Mouse (Mus musculus): Measurements from ENCODE around the gene Sdf4.
A peak's percentile ranks its signal among the peaks of the same experiment; 100 is the strongest.

The Sdf4 gene

GRCm38 (mm10) chr4:156004109-156004508 lies 11.4 kb downstream of the Sdf4 start:
- no peak for DNase-seq (ENCODE audit: low read depth, low spot score)

- DNase-seq (ENCODE audit: low read depth, low spot score), result no peak
These were observed 15.7 kb downstream of the Sdf4 start for GRCm38 (mm10) chr4:156008369-156008768.

DNA sequence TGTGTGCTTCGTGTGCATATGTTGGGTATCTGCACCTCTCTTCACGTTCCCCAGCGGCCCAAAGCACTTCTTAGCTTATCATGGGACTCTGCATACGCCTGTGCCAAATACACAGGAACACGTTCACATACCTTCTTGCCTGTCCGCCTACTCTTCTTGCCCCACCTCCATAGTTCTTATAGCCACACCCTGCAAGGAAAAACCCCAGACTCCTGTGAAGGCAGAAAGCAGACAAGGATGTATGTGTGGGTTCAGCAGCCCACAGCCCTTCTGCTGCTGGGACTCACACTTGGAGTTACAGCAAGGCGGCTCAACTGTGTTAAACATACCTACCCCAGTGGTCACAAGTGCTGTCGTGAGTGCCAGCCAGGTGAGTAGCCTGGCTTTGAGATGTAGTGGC lies 21.0 kb downstream of the Sdf4 start, which contains the start of gene Tnfrsf4:
Gene Tnfrsf4 (plus strand): TSS at position 207 of the 400 bp plus-strand sequence.
- no peak for DNase-seq (ENCODE audit: low read depth, low spot score)

DNA sequence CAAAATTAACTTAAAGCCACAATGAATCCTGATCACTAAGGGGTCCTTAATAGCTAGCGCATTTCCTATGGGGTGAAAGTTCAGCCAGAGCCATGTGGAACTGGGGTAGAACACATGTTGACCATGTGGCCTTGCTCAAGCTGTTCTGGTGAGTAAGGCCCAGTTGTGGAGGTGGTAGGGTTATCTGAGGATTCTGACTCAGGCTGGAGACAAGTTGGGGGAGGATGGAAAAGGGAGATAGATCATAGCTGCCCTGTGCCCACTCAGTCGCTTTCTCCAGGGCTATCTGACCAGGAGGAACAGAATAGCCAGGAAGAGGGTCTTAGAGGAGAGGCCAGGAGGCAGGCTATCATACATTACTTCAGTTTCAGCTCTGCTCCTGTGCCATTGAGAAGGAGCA lies 21.8 kb downstream of the Sdf4 start:
- no peak for DNase-seq (ENCODE audit: low read depth, low spot score)

DNA sequence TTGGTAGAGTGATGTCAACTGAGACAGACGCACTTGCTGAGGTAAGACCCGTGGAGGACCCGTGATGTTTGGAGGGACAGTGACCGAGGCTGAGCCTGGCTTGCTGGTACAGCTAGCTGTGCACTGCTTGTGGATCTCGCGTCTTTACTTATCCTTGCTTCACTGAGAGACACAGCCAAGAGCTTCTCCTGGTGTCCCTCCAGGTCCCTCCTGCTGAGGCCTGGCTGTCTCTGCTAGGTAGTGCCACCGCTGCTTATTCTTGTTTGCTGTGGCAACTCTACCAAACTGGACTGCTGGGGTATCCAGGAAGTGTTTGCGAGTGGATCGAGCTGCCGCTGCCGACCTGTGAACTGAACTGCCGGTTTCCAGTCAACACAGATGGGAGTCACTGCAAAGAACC lies 27.1 kb downstream of the Sdf4 start:
- no peak for DNase-seq (ENCODE audit: low read depth, low spot score)

DNA sequence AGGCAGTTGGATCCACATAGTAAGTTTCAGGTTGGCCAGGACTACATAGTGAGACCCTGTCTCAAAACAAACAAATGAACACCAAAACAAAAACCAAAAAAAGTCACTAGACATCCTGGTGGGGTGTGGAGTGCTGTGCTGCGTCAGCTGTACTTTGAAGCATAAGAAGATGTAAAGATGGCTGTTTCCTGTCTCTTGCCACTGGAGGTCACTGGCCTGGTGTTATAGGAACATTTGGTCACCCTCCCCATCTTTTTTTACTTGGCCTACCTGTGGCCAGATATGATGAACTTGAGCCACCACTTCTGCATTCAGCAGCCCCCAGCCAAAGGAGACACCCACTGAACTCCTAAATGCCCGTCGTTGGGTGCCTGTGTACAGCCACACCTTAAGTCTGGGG lies 28.7 kb downstream of the Sdf4 start:
- DNase-seq (ENCODE audit: low read depth, low spot score), result no peak

DNA sequence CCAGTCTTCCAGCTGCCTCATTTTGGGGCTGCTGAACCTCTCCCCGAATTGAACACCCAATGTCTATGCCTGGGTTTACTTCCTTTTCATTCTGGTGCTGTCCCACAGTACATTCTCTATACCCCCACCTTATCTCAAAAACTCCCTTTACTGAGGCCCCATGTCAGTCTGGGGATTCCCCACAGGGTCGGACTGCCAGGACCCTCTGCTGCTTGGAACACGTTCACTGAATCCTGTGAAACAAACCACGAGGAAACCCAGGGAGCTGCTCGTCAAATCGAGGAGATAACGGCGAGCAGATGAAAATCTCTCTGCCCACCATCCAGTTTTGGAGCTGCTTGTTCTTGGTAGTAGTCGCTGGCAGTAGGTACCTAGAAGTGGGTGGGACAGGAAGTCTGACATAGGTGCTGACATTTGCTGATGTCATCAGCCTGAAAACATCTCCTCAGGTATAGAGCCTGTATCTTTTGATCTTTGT lies 29.3 kb downstream of the Sdf4 start:
- no peak for DNase-seq (ENCODE audit: low read depth, low spot score)

DNA sequence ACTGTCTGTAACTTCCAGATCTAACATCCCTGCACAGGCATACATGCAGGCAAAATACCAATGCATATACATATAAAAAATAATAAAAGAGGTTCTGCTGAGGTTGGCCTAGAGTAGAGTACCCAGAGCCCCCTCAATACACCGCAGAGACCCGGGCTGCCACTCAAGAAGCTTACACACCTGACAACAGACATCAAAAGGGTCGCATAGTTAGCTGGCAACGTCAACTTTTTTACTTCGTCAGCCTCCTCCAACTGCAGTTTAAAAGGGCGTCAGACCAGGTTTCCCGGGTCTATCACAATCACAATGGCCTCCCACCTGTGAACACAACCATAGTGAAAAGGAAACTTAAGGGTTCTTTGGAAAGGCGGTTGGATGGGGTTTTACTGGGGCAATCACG lies 30.8 kb downstream of the Sdf4 start:
- no peak for DNase-seq (ENCODE audit: low read depth, low spot score)

DNA sequence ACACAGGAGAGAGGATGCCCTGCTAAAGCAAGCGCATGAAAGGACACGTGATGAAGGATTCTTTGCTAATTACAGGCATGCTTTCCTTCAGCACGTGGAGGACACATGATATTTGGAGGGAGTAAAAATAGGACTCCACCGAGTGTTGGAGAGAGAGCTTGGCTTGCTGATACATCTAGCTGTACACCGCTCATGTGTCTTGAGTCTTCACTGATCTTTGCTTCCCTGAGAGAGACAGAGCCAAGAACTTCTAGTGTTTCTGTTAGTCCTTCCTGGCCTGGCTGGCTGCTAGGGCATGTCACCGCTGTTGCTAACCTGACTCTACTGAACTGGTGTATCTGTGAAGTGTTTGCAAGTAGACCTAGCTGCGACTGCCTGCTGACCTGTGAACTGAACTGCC lies 31.5 kb downstream of the Sdf4 start:
- DNase-seq (ENCODE audit: low read depth, low spot score), result no peak

GRCm38 (mm10) chr4:156026013-156026412 lies 33.3 kb downstream of the Sdf4 start, which contains the start of gene Tnfrsf18:
Tnfrsf18 (plus strand) TSS chr4:156026164.
- no peak for DNase-seq (ENCODE audit: low read depth, low spot score)

DNA sequence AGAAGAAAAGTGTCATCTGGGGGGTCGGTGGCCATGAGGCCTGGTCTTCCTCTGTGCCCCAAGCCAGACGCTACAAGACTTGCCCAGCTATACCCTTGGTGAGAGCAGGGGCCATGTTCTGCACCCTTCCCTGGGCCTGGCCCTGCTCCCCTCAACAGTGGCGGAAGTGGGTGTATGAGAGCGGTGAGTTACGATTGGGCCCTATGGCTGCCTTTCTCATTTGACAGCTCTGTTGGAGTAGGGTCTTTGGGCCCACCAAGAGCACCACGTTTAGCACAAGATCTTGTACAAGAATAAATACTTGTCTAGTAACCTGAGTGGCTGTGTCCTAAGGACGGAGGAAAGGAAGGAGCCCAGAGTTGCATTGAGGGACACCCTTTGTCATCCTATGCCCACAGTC lies 35.9 kb downstream of the Sdf4 start:
- no peak for DNase-seq (ENCODE audit: low read depth, low spot score)

GRCm38 (mm10) chr4:156030651-156031118 lies 38.0 kb downstream of the Sdf4 start:
- peak; percentile 22 for DNase-seq (ENCODE audit: low read depth, low spot score)

GRCm38 (mm10) chr4:156031255-156031592 lies 38.6 kb downstream of the Sdf4 start:
- no peak for DNase-seq (ENCODE audit: low read depth, low spot score)

- DNase-seq (ENCODE audit: low read depth, low spot score), result peak; percentile 95
These were observed 39.1 kb downstream of the Sdf4 start for GRCm38 (mm10) chr4:156031593-156032391.

DNA sequence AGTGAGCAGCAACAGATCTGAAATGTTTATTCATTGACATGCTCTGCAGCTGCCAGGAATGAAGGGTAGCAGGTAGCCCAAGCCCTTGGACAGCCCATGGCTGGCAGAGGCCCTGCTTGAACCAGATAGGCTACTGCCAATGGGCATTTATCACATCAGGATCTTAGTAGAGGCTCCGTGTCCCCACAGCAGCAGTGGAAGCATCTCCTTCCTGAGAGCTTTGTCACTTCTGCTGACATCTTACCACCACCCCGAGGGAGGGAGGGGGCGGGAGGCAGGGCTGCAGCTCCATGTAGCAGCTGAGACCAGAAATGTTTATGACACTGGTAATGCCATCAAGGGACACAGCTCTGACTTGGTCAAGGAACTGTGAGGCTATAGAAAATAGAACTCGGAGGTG lies 40.2 kb downstream of the Sdf4 start:
- no peak for DNase-seq (ENCODE audit: low read depth, low spot score)

GRCm38 (mm10) chr4:156033476-156034119 lies 40.9 kb downstream of the Sdf4 start:
- peak; percentile 84 for DNase-seq (ENCODE audit: low read depth, low spot score)

DNA sequence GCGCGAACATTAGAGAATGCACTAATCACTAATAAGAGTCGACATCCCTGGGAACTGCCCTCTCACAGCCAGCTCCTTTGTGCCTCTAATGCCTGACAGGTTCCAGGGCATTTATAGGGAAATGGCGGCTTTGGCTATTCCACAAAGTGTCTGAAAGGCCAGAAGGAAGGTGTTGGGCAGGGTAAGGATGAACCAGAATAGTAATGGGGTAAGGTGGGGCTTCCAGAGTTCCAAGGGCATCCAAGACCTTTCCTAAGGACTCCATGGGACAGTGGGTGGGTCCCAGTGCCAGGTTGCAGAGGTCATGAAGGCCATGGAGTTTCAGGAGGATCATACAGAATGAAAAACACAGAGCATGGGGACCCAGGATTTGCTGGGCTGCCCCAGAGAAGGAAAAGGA lies 41.6 kb downstream of the Sdf4 start:
- peak; percentile 53 for DNase-seq (ENCODE audit: low read depth, low spot score)

- DNase-seq (ENCODE audit: low read depth, low spot score), result peak; percentile 27
These were observed 42.2 kb downstream of the Sdf4 start for GRCm38 (mm10) chr4:156034901-156035300.

GRCm38 (mm10) chr4:156044754-156045153 lies 52.1 kb downstream of the Sdf4 start:
- DNase-seq (ENCODE audit: low read depth, low spot score), result no peak

- DNase-seq (ENCODE audit: low read depth, low spot score), result no peak
These were observed 57.1 kb downstream of the Sdf4 start for GRCm38 (mm10) chr4:156049779-156050178.

DNA sequence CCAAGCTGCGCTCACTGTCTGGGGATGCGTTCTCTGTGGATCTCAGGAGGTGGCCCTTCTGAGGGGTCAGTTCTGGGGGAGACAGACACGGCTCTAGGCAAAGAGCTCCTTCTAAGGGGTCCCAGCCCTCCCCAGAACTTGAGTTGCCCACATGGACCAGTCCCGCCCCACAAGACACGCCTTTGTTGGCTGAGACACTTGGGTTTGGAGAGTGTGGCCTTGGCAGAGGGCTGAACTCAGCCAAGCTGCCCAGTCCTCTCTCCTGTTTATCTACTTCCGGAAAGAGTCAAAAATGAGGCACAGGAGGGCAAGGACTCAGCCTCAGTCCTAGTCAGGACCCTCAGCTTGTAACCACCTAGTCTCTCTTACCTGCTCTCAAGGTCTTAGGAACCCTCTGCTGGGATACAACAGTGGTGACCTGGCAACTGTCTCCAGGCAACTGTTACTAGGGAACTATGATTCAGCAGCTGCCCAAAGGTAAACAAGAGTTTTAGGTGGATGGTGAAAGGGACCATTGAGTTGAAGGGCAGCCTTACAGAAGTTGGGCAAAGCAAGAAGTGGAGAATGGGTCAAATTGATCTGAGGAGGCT lies 57.8 kb downstream of the Sdf4 start:
- DNase-seq (ENCODE audit: low read depth, low spot score), result peak; percentile 49

- DNase-seq (ENCODE audit: low read depth, low spot score), result no peak
These were observed 60.4 kb downstream of the Sdf4 start for GRCm38 (mm10) chr4:156053113-156053512.

DNA sequence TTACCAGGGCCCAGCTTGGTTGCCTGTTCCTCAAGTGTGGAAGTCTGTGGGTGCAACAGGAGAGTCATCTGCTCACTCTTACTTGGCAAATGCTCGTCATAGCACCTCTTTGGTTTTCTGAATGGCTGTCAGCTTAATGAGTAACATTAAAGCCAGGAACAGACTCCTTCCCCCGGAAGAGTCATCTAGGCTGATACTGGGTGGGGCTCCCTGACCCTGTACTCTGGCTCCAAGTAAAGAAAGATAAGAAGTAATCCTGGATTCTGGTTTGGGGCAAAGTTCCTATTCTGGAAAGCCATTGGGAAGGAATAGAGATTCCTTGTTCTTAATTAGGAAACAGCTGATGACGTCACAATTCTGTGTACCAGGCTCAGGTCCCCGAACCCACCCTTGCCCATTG lies 61.5 kb downstream of the Sdf4 start:
- DNase-seq (ENCODE audit: low read depth, low spot score), result no peak
